Mouse (Mus musculus) lung, adult 2 months (tissue): ENCODE data around the gene Ptp4a2.

Experiments
- CTCF ChIP-seq: fragments of 200-500 bp; IDR thresholded peaks from 2 replicates; pipeline ENCODE4 v1.5.1; 2011; ENCODE audit warnings: mild to moderate bottlenecking, low read length, control low read depth; ENCODE audit not compliant: insufficient read depth
- POLR2A ChIP-seq: fragments of 200-500 bp; IDR thresholded peaks from 2 replicates; pipeline ENCODE4 v1.6.1; 2011; ENCODE audit warnings: low read depth, mild to moderate bottlenecking, control low read depth, low read length, borderline replicate concordance; ENCODE audit errors: extremely low read depth

- TF ChIP-seq POLR2A, result no peak
- TF ChIP-seq CTCF, result no peak
Observed at GRCm38 (mm10) chr4:129882555-129883293, 71.7 kb downstream of the Ptp4a2 start.
